Mouse (Mus musculus) ovary, postnatal 14 days (tissue): ENCODE measurements around the gene Mob3b.

Experiments
- DNase-seq: peaks from one replicate; pipeline ENCODE4 v3.0.0; 2022; ENCODE audit warnings: low spot score

Mob3b gene

DNA sequence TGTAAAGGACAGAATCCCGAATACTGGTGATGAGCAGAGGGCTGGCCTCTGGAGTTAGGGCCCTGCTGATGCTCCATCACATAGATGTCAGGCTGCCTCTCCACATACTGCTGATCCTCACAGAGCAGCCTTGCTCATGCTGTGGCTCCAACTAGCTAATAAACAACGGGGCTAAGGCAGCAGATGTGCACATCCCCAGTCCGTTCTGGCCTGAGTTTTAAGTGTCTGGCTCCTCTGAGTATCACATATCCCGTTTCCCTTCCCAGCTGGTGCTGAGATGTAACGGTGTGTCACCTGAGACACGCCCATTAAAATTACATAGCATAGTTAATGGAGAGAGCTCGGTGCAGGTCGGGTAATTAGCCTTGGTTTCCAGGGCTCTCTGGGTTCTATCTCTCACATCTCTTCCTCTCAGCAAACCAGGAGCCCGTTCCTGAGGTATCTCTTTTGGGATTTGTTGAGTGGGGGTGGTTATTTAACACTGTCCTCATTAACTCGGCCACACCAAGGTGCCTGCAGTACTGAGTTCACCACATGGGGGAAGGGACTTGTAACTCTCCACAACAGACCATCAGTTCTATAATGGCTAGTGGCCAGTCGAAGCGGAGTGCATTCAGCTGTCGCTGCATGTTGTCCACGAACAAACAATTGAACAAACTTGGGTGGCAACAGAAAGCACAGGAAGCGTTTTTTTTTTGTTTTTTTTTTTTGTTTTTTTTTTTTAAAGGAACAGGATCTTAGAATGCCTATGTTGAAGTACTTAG, 92.0 kb downstream of the Mob3b start:
- DNase-seq = no peak

DNA sequence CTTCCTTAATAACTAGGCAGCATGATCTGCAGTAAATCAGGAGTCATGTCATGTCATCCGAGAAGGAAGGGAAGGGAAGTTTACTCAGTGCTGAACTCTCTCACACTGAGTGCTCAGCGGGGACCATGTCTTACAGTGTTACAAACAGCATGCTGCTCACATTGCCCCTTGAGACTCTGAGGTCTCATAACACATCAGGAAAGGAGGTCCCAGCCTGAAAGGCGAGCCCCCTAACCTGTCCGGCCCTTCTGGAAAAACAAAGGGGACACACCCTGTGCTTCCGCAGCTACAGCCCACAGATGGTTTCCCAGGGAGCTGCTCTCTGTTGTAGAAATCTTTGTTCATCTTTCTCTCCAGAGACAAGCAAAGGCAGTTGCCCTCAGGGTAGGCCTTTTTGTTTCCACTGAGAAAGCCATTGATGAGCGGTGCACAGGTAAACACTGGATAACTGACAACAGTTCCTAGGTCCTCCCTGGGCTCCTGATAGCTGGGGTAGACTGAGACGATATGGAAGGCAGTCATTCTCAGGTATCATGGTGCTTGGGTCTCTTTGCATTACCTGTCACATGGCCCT, 94.1 kb downstream of the Mob3b start:
- no peak for DNase-seq

DNA sequence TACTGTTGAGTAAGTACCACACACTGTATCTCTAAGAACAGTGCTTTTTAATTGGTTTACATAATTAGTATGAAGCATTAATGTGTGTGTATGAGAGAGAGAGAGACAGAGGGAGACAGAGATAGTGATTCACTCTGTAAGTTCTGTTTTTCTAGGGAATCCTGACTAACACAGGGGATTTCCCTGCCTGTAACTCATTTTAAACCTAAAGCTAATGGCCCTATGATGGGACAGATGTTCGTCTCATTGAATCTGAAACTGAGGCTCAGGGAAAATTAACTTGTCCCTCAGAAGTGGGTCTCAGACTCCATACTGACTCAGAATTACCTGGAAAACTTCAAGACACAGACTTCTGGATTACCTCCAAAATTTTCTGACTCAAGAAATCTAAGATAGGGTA, 96.3 kb downstream of the Mob3b start:
- no peak for DNase-seq

DNA sequence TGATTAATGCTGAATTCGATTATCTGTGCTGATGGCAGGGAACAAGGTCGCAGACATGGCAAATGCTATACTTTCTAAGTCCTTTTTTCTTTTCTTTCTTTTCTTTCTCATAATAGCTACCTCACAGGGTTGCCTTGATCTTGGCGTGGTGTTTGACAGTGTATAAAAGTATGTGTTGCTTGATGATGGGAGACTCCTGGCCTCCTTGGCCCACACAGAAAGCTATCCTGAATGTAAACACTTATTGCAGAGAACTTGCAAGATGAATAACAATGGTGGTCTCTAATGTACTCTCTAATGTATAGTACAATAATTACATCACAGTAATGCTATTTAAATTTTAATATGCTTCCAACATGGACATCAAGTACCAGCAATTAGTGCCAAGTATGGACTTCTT, 96.9 kb downstream of the Mob3b start:
- no peak for DNase-seq

DNA sequence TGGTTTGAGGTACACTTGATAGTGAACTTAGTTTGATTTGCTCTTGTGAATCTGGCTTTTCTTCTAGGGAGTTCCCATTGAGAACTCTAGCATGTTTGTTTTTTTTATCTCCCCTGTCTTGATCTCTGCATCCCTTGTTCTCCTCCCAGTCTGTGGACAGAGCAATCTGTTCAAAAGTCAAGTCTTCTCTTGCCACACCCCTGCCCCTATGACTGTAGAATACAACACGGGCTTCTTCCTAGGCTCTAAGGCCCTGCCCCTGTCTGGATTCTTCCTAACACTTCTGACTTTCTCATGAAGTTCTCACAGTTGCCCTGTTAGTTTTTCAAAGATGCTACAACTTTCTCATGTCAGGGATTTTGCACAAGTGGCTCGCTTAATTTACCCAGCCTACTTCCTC, 102.9 kb downstream of the Mob3b start:
- no peak for DNase-seq

DNA sequence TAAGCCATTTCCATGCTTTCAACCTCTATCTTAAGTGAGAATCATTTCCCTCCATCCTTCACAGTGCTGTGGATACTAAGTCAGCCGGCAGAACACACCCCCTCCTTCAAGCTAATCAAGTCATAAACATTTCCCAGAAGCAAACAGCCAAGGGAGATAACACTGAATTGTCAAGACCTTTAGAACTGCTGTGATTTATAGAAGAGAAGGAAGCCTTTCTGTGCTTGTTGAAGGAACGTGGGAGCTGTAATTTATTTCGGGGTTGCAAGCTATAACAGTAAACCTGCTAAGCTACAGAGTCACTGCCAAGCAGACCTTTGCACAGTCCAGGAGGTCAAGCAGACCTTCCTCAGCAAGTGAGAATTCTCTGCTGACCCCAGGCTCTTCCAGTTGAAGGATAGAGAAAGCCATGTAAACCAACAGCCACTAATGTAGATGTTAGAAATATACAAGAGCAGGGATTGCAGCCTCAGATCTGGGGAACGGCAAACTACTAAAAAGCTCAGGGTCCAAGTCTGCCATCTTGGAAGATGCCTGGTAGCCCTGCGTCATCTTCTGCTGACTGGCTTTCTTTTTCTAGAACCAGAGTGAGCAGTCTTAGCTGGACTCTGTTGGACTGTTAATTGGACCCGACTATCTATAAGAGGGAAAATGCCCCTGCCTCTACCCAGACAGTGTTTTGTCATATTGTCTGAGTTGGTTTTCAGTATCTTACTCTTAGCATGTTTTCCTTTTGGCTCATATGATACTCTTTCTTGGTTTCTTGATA, 104.9 kb downstream of the Mob3b start:
- DNase-seq = no peak

DNA sequence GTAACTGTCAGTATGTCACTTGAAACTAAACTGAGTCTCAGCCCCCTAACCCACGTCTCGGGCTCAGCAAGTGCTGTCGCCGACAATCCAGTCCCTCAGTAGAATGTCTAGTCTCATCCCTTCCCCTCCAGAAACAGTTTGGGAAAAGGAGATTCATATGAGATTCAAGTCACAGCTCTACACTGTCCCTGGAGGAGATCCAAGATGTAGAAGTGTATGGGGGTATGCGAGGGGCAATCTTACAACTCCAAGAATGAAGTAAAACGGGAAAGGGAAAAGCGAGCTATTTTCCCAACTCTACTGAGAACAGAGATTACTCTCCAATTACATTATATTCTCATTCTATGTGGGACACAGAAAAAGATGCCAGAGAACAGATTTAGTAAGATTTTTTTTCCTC, 106.1 kb downstream of the Mob3b start:
- DNase-seq = no peak

DNA sequence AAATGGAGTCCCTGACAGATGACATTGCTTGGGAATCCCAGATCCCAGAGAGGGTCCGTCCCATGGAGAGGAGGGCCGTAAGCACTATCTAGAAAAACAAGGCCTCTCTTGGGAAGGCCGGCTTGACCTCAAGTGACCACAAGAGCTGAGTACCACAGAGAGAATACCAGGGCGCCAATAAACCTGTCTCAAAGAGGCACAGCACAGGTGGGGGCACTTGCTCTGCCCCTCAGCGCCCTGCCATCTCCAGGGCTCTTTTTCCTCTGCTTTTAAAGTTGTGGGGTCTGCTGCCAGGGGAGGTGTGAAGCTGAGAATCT, 107.6 kb downstream of the Mob3b start:
- no peak for DNase-seq

DNA sequence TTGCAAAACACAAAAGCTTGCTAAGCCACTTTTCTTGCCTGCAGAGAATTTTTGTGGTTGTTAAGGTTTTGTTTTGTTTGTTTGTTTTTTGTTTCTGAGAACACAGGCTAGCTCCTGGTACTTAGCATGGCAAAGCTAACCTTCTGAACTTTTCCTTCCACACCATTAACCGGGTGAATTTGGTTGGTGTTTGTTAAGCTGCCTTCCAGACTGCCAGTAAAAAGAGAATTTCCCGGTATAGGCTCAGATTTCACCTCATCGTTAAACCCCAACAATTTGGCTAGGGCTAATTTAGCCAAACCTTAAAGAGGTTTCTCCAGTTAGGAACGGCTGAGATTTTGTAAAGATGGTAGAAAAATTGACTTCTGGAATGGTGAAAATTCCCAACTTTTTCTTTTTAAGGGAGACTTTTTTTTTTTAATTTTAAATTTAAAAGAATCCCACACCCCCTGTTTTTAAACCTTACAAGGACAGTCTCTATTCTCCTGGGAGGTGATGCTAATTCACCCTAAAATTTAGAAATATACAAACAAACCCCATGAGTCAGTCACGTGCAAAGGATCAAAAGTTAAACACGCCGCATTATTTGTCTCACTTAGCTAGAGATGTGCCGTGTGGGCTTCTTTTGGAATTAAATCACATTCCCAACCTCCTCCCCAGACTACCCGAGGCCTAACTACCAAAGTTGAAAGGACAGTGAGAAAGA, 108.1 kb downstream of the Mob3b start:
- no peak for DNase-seq

DNA sequence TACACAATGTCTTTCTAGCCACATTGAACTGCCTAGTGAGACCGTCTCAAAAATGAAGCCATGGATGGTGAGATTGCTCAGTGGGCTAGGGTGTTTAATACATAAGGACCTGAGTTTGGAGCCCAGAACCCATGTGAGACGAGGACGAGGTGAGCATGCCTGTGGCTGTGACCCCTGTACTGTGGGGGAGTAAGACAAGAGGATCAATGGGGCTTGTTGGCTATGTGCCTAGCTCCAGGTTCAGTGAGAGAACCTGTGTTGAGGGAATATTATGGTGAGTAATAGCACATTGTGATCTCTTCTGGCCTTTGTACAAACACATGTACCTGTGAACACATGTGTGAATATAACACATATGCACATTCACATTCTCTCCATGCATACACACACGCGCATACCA, 116.4 kb downstream of the Mob3b start:
- no peak for DNase-seq

DNA sequence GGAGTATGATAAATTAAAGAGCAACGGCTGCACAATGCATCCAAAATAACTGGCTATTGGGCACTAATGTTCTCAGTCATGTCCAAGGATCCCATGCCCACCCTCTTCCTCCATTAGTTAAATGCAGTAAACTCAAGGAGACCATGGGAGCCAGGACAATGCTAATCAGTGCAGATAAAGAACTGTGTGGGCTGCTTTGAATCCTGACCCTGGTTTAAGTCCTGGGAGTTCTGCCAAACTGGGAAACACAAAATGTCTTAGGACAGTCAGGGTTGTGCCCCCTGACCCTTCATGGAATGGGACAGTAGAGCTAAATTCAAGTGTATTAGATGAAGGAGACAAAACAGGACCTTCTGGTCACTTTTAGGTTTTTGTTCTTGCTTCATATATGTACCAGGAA, 117.0 kb downstream of the Mob3b start:
- no peak for DNase-seq

DNA sequence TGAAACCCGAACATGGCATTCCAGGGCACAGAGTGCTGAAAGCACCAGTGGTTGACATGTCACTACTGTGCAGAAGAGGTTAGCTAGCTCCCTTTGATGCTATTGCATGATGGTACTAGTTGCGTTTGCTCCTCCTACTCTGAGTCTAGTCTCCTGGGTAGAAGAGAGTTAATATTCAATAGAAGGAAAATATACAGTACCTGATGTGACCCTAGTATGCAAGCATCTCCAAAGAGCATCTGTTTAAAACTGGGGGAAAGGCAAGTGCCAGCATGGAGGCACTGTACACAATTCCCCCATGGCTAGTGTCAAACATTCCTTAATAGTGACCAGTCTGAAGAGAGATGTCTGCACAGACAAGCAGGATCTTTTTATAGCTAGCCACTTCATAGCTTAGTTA, 119.5 kb downstream of the Mob3b start:
- no peak for DNase-seq

DNA sequence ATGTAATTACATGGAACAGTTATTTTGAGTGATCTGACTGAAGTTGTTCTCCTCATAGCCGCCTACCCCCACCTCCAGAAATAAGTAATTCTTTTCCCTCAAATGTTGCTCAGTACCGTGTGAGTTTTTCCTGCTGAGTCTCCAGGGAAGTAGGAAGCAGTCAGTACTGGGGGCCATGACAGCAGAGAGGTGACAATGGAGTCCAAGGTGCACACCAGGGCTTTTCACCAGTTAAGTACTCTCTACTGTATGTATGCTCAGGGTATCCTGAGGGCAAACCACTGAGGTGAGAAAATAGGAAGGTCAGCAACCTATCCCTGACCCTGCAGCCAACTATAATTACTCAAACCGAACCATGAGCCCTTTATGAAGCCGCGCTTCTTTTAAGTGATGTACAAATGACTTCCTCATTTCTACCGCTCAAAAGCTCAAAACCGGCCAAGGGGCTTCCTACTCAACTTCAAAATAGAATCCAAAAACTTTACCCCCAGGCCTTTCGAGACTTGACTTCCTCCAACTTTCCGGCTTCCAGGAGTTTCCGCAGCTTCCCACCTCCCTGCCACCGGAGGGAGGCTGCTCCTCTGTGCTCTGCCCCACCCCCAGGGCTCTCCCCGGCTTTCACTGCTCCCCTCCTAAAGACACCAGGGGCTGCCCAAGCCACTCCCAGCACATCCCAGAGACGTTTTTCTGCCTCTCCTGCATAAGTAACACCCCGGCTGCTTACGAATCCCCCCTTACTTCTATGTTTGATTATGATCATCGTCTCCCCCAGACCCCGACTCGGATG, 122.6 kb downstream of the Mob3b start:
- DNase-seq = no peak

DNA sequence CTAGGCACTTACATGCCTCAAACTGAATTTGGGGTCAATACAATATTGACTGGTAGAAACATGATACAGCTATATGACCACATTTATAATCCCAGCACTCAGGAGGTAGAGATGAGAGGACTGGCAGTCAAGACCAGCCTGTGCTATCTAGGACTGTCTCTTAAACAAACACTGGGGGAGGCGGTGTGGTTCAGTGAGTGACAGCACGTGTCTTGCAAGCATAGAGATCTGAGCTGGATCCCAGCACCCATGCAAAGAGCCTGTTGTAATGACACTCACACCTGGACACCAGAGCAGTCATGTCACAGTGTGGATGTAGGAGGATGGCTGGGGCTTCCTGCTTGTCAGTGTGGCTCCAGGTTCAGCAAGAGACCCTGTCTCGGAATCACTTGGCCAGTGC, 124.5 kb downstream of the Mob3b start:
- DNase-seq = no peak

DNA sequence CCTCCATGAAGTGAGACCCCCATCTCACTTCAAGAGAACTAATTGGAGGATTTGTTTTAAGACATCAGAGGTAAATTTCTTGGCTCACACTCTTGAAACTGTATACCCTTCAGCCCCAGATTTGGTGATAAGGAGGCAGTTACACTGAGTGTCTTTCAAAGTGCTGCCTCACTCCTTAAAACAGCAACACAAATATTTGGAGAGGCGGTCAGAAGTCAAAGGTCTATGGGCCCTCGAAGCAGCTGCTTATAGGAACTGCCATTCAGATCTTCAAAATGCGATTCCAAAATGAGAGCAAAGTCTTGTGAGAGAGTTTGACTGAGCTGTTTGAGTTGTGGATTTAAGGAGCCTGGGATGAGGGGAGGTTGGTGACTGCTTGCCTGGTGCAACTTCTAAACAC, 125.7 kb downstream of the Mob3b start:
- DNase-seq = no peak

DNA sequence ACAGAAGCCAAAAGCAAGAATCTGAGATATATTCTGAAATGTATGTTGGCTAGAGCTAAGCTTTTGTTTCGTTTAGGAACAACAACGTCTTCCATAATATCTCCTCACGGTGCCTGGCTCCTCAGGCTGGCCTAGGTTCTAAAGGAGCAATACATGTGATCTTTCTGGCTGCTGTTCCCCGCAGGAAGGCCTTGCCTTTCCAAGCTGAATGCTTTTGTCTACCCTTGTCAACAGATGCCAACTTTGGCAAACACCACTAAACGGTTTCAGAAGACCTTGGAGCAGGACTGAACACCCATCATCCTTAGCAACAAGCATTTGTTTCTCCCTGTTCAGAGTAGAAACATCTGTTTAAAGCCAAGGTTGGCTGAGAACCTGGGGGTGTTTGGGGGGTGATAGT, 126.1 kb downstream of the Mob3b start:
- no peak for DNase-seq

DNA sequence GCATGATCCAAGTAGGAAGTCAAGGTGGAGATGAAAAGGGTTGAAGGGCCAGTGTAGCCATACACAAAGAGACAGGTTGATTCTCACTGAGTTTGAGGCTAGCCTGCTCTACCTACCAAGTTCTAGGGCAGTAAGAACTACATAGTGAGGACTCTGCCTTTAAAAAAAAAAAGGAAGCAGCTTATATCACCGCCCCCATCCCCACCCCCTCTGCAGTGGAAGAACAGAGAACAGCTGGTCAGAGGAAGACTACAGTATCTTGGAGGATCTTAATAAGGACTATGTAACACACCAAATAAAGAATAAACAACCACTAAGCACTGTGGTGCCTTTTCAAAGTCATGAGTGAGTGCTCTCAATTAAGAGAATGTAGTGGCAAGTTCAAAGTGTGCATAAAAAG, 138.9 kb downstream of the Mob3b start:
- no peak for DNase-seq

DNA sequence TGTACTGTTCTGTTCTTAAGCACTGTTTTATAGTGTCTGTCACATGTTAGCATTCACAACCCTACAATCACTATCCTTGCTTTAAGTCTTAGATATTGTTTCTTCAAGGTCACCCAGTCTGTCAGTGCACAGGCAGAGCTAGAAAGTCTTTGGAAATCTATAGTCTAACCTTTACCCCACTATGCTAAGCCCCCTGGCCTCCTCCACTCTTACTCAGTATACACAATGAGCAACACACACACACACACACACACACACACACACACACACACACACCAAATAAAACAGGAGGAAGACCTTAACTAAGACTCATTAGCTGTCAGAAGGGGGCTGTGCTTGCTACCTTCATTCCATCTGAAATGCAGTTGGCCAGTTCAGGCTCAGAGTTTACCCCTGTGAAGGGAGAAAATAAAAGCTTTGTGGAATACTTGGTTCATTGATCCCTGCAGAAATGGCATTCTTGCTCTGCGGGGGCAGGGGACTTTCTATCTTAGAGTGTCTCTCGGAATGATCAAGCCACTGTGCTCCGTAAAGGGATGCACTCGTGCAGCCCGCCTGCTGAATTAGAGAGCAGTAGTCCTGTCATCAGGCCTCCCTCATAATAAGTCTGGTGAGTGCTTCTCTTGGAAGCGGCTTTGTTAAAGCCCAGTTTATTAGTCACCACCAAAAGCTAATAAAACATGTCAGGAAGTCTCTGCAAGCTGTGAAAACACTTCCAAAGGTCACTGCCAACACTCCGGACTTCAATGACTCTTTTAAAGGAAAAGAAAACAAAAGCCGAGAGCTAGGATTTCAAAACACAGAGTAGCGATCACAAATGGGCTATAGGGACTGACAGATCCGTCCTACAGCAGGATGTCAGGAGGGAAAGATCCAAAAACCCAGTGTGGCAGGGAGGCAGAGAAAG, 144.6 kb downstream of the Mob3b start:
- no peak for DNase-seq

DNA sequence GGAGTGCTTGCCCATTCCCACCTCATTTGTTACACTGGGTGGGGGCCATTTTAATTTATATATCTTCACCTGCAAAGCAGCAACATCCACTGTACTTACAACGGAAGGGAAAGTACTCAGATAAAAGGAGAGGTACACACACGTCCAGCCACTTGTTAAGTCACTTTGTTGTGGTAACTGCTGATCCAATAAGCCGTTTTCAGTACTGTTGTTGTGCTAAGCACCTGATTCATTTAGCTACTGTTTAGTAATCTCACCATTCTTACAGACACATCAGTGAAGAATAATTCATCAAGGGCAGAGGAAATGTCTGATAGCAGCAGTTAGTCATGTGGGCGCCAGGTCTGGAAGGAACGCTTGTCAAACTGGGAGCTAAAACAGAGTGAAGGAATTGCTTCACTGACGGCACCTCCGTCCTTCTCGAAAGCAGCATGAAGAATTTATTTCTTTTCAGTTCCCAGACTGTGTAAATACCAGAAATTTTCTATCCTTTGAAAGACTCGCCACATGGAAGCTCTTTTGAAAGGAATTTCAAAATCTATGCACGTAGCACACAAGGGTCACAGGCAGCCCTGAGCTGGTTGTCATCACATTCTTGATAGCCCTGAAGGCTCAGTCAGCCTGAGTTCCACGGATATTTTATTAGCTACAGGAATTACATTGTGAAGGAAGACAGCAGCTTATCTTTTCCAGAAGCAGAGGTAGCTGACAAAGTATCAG, 150.6 kb downstream of the Mob3b start:
- no peak for DNase-seq

DNA sequence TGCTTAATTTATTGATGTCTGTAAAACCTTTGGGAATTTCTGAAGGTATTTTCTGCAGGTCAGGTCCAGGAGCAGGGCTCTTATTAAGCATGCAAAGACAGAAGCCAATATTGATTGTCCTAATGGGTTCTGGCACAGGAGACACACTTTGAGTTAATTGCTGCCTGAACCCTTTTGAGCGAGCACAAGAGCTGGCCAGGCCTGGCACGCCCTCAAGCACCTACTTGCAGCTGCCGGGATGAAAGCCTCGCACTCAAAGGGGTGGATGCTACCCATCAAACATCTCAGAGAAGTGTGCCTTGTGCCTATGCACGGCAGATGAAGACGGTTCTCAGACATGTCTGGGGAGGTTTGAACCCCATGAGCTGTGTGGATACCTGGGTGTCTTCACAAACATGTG, 151.2 kb downstream of the Mob3b start:
- DNase-seq = no peak
